Mouse (Mus musculus): ENCODE measurements around the gene D11Wsu47e.

DNA sequence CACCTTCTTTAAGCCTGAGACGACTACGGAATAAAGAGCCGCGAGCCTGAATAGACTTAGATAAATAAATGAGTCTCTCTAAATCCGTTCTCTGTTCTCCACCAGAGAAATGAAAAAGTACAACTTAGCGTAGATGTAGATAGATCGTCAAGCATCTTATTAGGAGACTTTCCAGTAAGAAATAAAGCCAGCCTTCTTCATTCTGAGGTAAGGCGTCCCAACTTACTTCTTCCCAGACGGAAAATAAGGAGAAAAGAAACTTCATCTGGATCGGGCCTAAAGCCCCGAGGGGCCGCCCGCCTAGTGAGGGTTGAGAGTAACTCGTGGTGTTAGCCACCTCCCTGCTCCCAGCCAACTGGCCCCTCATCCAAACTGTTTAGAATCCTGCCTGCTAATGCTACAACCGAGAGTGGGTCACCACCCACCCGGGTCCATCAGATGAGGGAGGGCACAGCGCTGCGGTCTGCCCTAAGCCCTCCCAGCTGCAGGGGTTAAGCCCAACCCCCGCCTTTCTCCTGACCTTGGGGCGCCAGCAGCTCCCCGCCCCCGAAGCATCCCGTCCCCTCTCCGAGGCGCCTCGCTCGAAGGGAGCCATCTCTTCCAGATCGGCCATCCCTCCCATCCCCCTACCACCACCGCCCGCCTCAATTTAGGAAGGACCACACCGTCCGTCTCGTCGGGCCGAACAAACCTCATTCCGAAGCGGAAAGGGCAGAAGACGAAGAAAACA is 1.1 kb upstream of the D11Wsu47e start:
- TF ChIP-seq CTCF (IDR thresholded peaks at IDR 0.05; ENCODE audit: low read depth, low read length) = no peak
- TF ChIP-seq GATA2 (IDR thresholded peaks at IDR 0.05; ENCODE audit: borderline replicate concordance, low read depth, low read length) = no peak
- TF ChIP-seq GATA1 (IDR thresholded peaks at IDR 0.05; ENCODE audit: borderline replicate concordance, low read length) = no peak
- no peak for TF ChIP-seq TAL1 (conservative IDR thresholded peaks at IDR 0.05; ENCODE audit: low read depth, low read length)
